Mouse (Mus musculus): ENCODE data around the gene Enho. TPM values are rescaled to one million over a fixed set of nuclear protein-coding genes. Genes with fewer than 3 reads are reported as not detected.
"Not testable (repeated sequence)": the region's sequence is repeated elsewhere in the genome, so short reads cannot be mapped to it uniquely, and the experiment has no call there.

Enho gene
- 5.3 and 5.4 TPM in 2 replicates for polyA plus RNA-seq (2011; ENCODE audit: insufficient read depth, insufficient read length, low read depth, missing spikeins)

- no peak within 1 kb of the TSS for H3K27ac ChIP-seq (ENCODE audit: insufficient read depth, low read length)
- no peaks in the 10 kb centered on the region for H3K36me3 ChIP-seq (ENCODE audit: control insufficient read depth, insufficient read depth, low read length, poor library complexity, severe bottlenecking)
- TF ChIP-seq EP300 (IDR thresholded peaks at IDR 0.05; ENCODE audit: insufficient read depth, low read depth, low read length) = no peak
- TF ChIP-seq CTCF (IDR thresholded peaks at IDR 0.05; ENCODE audit: low read depth, low read length) = no peak
- TF ChIP-seq POLR2A (IDR thresholded peaks at IDR 0.05; ENCODE audit: insufficient read depth, low read length) = no peak
- peaks cover 2% of the 10 kb centered on the region for H3K4me1 ChIP-seq (ENCODE audit: control insufficient read depth, insufficient read depth, low read length)
- H3K27me3 ChIP-seq (ENCODE audit: control insufficient read depth, insufficient read depth, low read length, poor library complexity, severe bottlenecking) = no peaks in the 10 kb centered on the region
- H3K9ac ChIP-seq (ENCODE audit: low read depth, poor library complexity, severe bottlenecking) = peak within 1 kb of the TSS; percentile 69
- no peaks in the 10 kb centered on the region for H3K9me3 ChIP-seq (replicated peaks; ENCODE audit: control insufficient read depth, insufficient read depth, low read length, poor library complexity, severe bottlenecking)
- H3K4me3 ChIP-seq (ENCODE audit: low read depth, low read length) = peak within 1 kb of the TSS; percentile 69
Measured at GRCm38 (mm10) chr4:41639913-41640507, at the start of gene Enho. Gene Enho, minus strand, starts transcription at chr4:41640324.

GRCm38 (mm10) chr4:41688562-41688961, 48.4 kb upstream of the Enho start:
- not testable (repeated sequence) for H3K27ac ChIP-seq (ENCODE audit: insufficient read depth, low read length)

GRCm38 (mm10) chr4:41685882-41686492, 45.9 kb upstream of the Enho start:
- H3K36me3 ChIP-seq (ENCODE audit: control insufficient read depth, insufficient read depth, low read length, poor library complexity, severe bottlenecking) = not testable (repeated sequence)

More at GRCm38 (mm10) chr4:41688562-41688961, 48.4 kb upstream of the Enho start:
- not testable (repeated sequence) for H3K4me1 ChIP-seq (ENCODE audit: control insufficient read depth, insufficient read depth, low read length); H3K36me3 ChIP-seq (ENCODE audit: control insufficient read depth, insufficient read depth, low read length, poor library complexity, severe bottlenecking); H3K9ac ChIP-seq (ENCODE audit: low read depth, poor library complexity, severe bottlenecking); H3K27me3 ChIP-seq (ENCODE audit: control insufficient read depth, insufficient read depth, low read length, poor library complexity, severe bottlenecking); H3K4me3 ChIP-seq (ENCODE audit: low read depth, low read length); H3K9me3 ChIP-seq (replicated peaks; ENCODE audit: control insufficient read depth, insufficient read depth, low read length, poor library complexity, severe bottlenecking)

GRCm38 (mm10) chr4:41684931-41685453, 44.9 kb upstream of the Enho start:
- not testable (repeated sequence) for H3K4me1 ChIP-seq (ENCODE audit: control insufficient read depth, insufficient read depth, low read length); H3K27me3 ChIP-seq (ENCODE audit: control insufficient read depth, insufficient read depth, low read length, poor library complexity, severe bottlenecking); H3K9me3 ChIP-seq (replicated peaks; ENCODE audit: control insufficient read depth, insufficient read depth, low read length, poor library complexity, severe bottlenecking); H3K4me3 ChIP-seq (ENCODE audit: low read depth, low read length); H3K27ac ChIP-seq (ENCODE audit: insufficient read depth, low read length); H3K9ac ChIP-seq (ENCODE audit: low read depth, poor library complexity, severe bottlenecking); H3K36me3 ChIP-seq (ENCODE audit: control insufficient read depth, insufficient read depth, low read length, poor library complexity, severe bottlenecking)

More at GRCm38 (mm10) chr4:41685882-41686492, 45.9 kb upstream of the Enho start:
- not testable (repeated sequence) for H3K27me3 ChIP-seq (ENCODE audit: control insufficient read depth, insufficient read depth, low read length, poor library complexity, severe bottlenecking); H3K9me3 ChIP-seq (replicated peaks; ENCODE audit: control insufficient read depth, insufficient read depth, low read length, poor library complexity, severe bottlenecking); H3K27ac ChIP-seq (ENCODE audit: insufficient read depth, low read length); H3K4me1 ChIP-seq (ENCODE audit: control insufficient read depth, insufficient read depth, low read length); H3K4me3 ChIP-seq (ENCODE audit: low read depth, low read length); H3K9ac ChIP-seq (ENCODE audit: low read depth, poor library complexity, severe bottlenecking)

- not testable (repeated sequence) for H3K36me3 ChIP-seq (ENCODE audit: control insufficient read depth, insufficient read depth, low read length, poor library complexity, severe bottlenecking); H3K4me1 ChIP-seq (ENCODE audit: control insufficient read depth, insufficient read depth, low read length); H3K4me3 ChIP-seq (ENCODE audit: low read depth, low read length); H3K27ac ChIP-seq (ENCODE audit: insufficient read depth, low read length); H3K27me3 ChIP-seq (ENCODE audit: control insufficient read depth, insufficient read depth, low read length, poor library complexity, severe bottlenecking); H3K9ac ChIP-seq (ENCODE audit: low read depth, poor library complexity, severe bottlenecking); H3K9me3 ChIP-seq (replicated peaks; ENCODE audit: control insufficient read depth, insufficient read depth, low read length, poor library complexity, severe bottlenecking)
Measured at GRCm38 (mm10) chr4:41684131-41684930, 44.2 kb upstream of the Enho start.

- H3K4me1 ChIP-seq (ENCODE audit: control insufficient read depth, insufficient read depth, low read length); H3K27me3 ChIP-seq (ENCODE audit: control insufficient read depth, insufficient read depth, low read length, poor library complexity, severe bottlenecking); H3K27ac ChIP-seq (ENCODE audit: insufficient read depth, low read length); H3K9ac ChIP-seq (ENCODE audit: low read depth, poor library complexity, severe bottlenecking); H3K36me3 ChIP-seq (ENCODE audit: control insufficient read depth, insufficient read depth, low read length, poor library complexity, severe bottlenecking); H3K9me3 ChIP-seq (replicated peaks; ENCODE audit: control insufficient read depth, insufficient read depth, low read length, poor library complexity, severe bottlenecking); H3K4me3 ChIP-seq (ENCODE audit: low read depth, low read length): not testable (repeated sequence)
Measured at GRCm38 (mm10) chr4:41683303-41683702, 43.2 kb upstream of the Enho start.

Data from ES-Bruce4 (cell line).